Mouse (Mus musculus) stomach, embryonic 15.5 days (tissue): ENCODE measurements at regions not wholly inside any gene's neighbourhood (a gene's known extent, or its start where the extent isn't known, plus 50 kb on each side); places are given as distances from the start of the nearest gene placed in this dataset.

Experiments used
- ATAC-seq: fragments of 200-750 bp; cut with Nextera tagmentation; 2 replicates; pipeline ENCODE4 v1.8.0; 2017; ENCODE audit warnings: low read depth, moderate number of reproducible peaks, moderate TSS enrichment; ENCODE audit not compliant: insufficient read depth, low FRiP score
- H3K27ac ChIP-seq: fragments of 300-500 bp; sonication (generic); 2 replicates; pipeline ENCODE4 v1.5.1; 2015; ENCODE audit warnings: mild to moderate bottlenecking, inconsistent platforms
- H3K27me3 ChIP-seq: fragments of 300-500 bp; sonication (generic); replicated peaks from 2 replicates; pipeline ENCODE4 v1.6.1; 2015; ENCODE audit warnings: inconsistent platforms
- H3K36me3 ChIP-seq: fragments of 300-500 bp; sonication (generic); 2 replicates; pipeline ENCODE4 v1.6.1; 2015; ENCODE audit warnings: inconsistent platforms
- H3K4me1 ChIP-seq: fragments of 300-500 bp; sonication (generic); 2 replicates; pipeline ENCODE4 v1.6.1; 2015; ENCODE audit warnings: inconsistent platforms
- H3K4me2 ChIP-seq: fragments of 300-500 bp; sonication (generic); 2 replicates; pipeline ENCODE4 v1.6.1; 2015; ENCODE audit warnings: mild to moderate bottlenecking, inconsistent platforms
- H3K4me3 ChIP-seq: fragments of 300-500 bp; sonication (generic); replicated peaks from 2 replicates; pipeline ENCODE4 v1.5.1; 2015; ENCODE audit warnings: inconsistent platforms
- H3K9ac ChIP-seq: fragments of 300-500 bp; sonication (generic); 2 replicates; pipeline ENCODE4 v1.6.1; 2015; ENCODE audit warnings: inconsistent platforms
- H3K9me3 ChIP-seq: fragments of 300-500 bp; sonication (generic); 2 replicates; pipeline ENCODE4 v1.6.1; 2016; ENCODE audit warnings: inconsistent platforms
- WGBS: fragments of 180-500 bp; shearing (Covaris S2); methylation state at CpG from one replicate; pipeline ENCODE4 v1.1.7; 2015; 5-methylcytosine and 5-hydroxymethylcytosine counted together

DNA sequence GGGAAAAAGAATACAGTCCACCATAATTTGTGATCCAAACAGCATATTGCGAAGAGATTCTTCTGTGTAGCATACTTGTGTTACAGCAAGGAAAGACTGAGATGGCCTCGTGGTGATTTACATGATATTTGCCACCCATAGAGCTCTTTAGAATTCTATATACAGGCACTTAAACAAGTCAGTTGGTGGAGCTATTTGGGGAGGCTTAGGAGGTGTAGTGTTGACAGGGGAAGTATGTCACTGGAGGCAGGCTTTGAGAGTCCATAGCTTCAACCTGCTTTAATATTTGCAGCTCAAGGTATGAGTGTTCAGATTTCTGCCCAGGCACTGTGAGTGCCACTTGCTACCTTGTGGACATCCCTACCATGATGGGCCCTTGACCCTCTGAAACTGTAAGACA lies 187.3 kb downstream of the Ostf1 start:
- Histone ChIP-seq H3K4me2 (no peak overlapping the region), H3K27me3 (no peaks in the 10 kb centered on the region), H3K4me3 (no peak overlapping the region), H3K4me1 (no peaks in the 10 kb centered on the region), H3K36me3 (no peaks in the 10 kb centered on the region), H3K9ac (no peak overlapping the region), H3K27ac (no peak overlapping the region), H3K9me3 (no peaks in the 10 kb centered on the region)
- no peak for ATAC-seq
- 70% methylated on average over 2 of the region's 2 CpGs for WGBS

DNA sequence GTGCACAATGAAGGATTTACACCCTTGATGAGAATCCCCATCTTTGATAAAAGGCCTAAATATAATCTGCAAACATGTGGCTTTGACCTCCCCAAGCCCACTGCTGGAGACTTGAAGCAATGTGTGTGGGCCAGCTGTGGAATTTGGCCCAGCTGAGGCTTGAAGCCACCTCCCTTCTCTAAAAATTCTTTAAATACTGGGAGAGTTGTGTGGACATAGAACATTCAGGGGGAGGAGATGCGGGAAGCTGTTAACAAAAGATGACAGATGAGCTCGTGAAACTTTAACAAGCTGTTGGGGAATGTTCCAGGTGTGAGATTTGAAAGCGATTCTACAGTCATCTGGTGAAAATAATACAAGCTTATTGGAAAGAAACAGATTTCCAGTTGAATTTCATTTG lies 195.3 kb downstream of the Ostf1 start:
- H3K4me2 ChIP-seq: no peak overlapping the region
- H3K9ac ChIP-seq: no peak overlapping the region
- no peaks in the 10 kb centered on the region for H3K27me3 ChIP-seq
- no peaks in the 10 kb centered on the region for H3K36me3 ChIP-seq
- ATAC-seq: no peak
- H3K4me1 ChIP-seq: no peaks in the 10 kb centered on the region
- H3K4me3 ChIP-seq: no peak overlapping the region
- H3K9me3 ChIP-seq: no peaks in the 10 kb centered on the region
- WGBS: 14% methylated on average over 3 of the region's 3 CpGs
- no peak overlapping the region for H3K27ac ChIP-seq

DNA sequence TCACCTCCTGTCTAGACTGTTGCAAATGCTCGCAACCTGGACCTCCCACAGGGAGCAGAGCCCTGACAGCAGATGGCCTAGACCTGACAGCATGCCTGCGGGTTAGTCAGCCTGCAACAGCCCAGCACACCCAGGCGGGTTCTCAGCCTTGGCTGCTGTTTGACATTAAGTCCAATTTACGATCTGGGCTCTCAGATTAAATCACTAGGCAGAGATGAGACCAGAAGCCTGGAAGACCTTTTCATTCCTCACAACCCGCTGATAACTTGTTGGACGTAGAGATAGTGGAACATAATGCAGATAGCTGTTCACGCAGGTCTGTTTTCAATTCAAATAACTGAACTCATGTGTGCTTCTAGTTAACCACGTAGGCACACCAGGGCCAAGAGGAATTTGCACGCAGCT lies 211.2 kb downstream of the Ostf1 start:
- ATAC-seq: no peak
- H3K9ac ChIP-seq: no peak overlapping the region
- H3K4me3 ChIP-seq: no peak overlapping the region
- no peak overlapping the region for H3K4me2 ChIP-seq
- H3K9me3 ChIP-seq: no peaks in the 10 kb centered on the region
- 47% methylated on average over 9 of the region's 9 CpGs for WGBS
- H3K36me3 ChIP-seq: no peaks in the 10 kb centered on the region
- H3K27ac ChIP-seq: no peak overlapping the region
- H3K27me3 ChIP-seq: no peaks in the 10 kb centered on the region
- no peaks in the 10 kb centered on the region for H3K4me1 ChIP-seq

DNA sequence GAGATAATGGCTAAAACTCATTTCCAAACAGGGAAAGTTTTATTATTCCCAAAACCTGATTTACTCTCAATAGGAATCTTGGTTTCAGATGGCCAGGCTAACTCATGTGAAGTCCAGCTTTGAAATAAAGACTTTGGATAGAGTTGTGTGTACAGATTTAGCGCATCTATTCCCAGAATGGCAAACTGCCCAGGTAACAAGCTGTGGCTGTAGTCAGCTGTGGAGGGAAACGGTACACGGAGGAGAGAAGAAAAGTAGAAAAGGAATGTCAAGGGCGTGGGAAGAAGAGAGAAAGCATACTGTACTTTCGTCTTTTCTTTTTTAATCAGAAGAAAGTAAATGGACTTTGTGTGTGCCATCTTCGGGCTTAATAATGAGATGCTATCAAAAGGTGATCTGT lies 213.1 kb downstream of the Ostf1 start:
- Histone ChIP-seq H3K36me3 (no peaks in the 10 kb centered on the region), H3K4me3 (no peak overlapping the region), H3K27me3 (no peaks in the 10 kb centered on the region), H3K4me1 (no peaks in the 10 kb centered on the region), H3K27ac (no peak overlapping the region), H3K4me2 (no peak overlapping the region), H3K9me3 (no peaks in the 10 kb centered on the region), H3K9ac (no peak overlapping the region)
- 71% methylated on average over 6 of the region's 6 CpGs for WGBS
- ATAC-seq: no peak

DNA sequence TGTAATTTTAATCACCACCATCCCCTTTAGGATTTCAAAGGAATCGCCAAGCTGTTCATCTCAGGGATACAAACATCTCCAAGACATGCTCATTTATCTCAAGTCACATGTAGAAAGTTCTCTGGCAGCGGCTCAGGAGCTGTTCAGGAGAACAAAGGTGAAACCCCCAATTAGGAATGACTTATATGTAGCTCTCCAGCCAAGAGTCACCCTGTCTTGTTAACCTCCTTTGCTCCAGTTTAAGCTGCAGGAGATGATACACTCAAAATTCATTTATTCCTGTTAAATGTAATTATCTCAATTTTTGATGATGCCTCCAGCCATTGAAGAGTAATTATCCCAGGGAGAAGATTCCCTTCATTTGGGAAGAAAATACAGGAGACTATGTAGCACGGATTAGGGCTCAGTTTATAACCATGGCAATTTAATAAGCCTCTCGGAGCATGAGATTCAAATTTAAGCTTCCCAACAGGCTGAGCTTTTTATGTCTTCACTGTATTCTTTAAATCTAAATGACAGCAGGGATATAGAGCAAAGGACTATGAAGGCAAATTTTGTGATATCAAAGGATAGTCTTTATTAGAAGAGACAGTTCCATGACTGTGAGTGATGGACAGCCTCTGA lies 254.0 kb downstream of the Ostf1 start:
- Histone ChIP-seq H3K27me3 (no peaks in the 10 kb centered on the region), H3K36me3 (no peaks in the 10 kb centered on the region), H3K4me2 (no peak overlapping the region), H3K27ac (no peak overlapping the region), H3K9me3 (no peaks in the 10 kb centered on the region), H3K4me3 (no peak overlapping the region), H3K4me1 (no peaks in the 10 kb centered on the region), H3K9ac (no peak overlapping the region)
- WGBS: 57% methylated on average over 4 of the region's 4 CpGs
- no peak for ATAC-seq

DNA sequence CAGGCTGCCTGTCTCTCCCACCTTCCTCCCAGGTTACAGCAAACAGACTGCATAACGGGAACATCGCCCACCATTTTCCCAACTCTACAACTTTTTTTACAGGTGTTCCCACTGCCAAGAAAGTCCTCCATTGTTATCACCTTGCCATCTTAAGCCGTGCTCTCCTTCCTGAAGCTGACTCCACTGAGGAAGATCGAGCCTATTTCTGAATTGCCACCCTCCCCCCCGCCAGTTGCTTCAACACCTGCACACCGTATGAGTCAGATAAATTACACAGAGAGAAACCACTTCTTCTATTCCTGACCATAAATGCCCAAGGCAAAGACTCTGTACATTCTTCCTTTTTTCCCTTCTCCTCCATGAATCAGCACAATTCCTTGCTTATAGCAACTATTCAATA lies 263.0 kb downstream of the Ostf1 start:
- WGBS: 88% methylated on average over 6 of the region's 6 CpGs

DNA sequence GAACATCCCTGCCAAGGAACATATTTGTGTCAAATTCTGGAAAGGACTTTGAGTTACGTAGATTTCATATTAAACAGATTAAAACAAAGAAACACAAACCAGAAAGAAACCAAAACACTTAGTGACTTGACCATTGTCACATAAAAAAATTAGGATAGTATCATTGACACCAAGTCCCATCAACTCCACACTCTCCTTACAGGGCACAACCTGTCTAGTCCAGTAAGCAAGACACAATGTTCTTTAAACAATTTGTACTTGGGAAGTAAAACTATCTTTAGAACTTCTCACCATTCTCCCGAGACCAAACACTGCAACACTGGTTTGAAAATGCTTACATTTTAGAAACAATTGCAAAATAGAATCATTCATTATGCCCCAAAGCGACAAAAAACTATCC lies 277.7 kb downstream of the Ostf1 start:
- no peaks in the 10 kb centered on the region for H3K36me3 ChIP-seq
- H3K27ac ChIP-seq: no peak overlapping the region
- no peak overlapping the region for H3K4me2 ChIP-seq
- ATAC-seq: no peak
- no peak overlapping the region for H3K9ac ChIP-seq
- H3K27me3 ChIP-seq: no peaks in the 10 kb centered on the region
- H3K9me3 ChIP-seq: no peaks in the 10 kb centered on the region
- no peaks in the 10 kb centered on the region for H3K4me1 ChIP-seq
- H3K4me3 ChIP-seq: no peak overlapping the region
- 74% methylated on average over 3 of the region's 3 CpGs for WGBS

More for the DNA sequence above, 263.0 kb downstream of the Ostf1 start:
- no peaks in the 10 kb centered on the region for H3K9me3 ChIP-seq
- H3K27me3 ChIP-seq: no peaks in the 10 kb centered on the region
- no peak overlapping the region for H3K27ac ChIP-seq
- H3K4me2 ChIP-seq: no peak overlapping the region
- no peak for ATAC-seq
- no peak overlapping the region for H3K4me3 ChIP-seq
- no peaks in the 10 kb centered on the region for H3K4me1 ChIP-seq
- H3K36me3 ChIP-seq: no peaks in the 10 kb centered on the region
- no peak overlapping the region for H3K9ac ChIP-seq

DNA sequence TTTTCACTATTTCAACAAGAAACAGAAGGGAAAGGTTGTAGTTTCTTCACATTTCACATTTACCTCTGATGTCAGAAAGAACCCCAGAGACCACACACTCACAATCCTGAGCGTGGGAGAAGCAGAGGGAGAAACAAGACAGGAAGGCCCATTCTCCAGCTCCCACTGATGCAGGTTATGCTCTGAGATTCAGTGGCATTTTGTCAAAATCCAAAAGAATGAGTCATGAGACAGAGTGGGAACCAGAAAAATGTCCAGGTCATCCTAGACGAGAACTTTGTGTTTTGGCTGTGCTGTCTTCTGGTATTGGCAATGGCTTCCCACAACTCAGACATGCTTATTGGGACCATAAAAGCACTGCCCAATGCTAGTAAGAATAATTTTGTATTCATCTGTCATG lies 285.9 kb downstream of the Ostf1 start:
- Histone ChIP-seq H3K36me3 (no peaks in the 10 kb centered on the region), H3K27ac (no peak overlapping the region), H3K4me3 (no peak overlapping the region), H3K4me1 (no peaks in the 10 kb centered on the region), H3K9ac (no peak overlapping the region), H3K4me2 (no peak overlapping the region), H3K27me3 (no peaks in the 10 kb centered on the region), H3K9me3 (no peaks in the 10 kb centered on the region)
- ATAC-seq: no peak
- WGBS: 80% methylated on average over 2 of the region's 2 CpGs

DNA sequence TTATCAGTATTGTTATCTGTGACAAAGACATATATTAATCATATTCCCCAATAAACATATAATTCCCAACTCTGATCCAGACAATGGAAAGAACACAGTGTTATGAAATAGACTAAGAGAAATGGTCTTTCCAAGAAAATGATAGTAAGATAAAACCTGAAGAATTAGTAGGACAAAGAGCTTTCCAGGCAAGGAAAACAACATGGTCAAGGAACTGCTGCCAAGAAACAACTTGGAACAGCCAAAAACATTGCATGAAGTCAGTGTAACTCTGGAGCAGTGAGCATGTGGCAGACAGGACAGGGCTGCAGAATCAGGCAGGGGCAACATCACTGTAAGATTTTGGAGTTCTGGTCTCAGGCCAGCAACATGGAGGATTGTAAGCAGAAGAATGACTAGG lies 288.0 kb downstream of the Ostf1 start:
- Histone ChIP-seq H3K27me3 (no peaks in the 10 kb centered on the region), H3K9me3 (no peaks in the 10 kb centered on the region), H3K4me1 (no peaks in the 10 kb centered on the region), H3K4me2 (no peak overlapping the region), H3K9ac (no peak overlapping the region), H3K4me3 (no peak overlapping the region), H3K36me3 (no peaks in the 10 kb centered on the region), H3K27ac (no peak overlapping the region)
- no peak for ATAC-seq

DNA sequence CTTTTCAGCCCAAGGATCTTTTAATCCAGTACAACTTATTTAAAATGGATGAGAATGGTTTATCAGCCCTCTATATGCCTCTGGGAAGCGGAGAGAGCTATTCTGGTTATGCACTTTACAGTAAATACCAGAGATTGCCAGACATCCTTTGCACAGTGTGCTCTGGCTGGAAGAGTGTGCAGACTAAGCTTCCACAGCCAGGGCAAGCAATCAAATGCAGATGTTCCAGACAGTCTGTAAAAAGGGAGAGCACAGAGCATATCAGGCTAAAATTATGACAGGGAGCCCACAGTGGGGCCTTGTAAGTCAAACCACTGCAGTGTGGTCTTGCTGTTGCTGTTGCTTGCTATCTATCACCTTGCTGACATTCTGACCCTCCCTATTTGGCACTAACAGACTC lies 288.6 kb downstream of the Ostf1 start:
- Histone ChIP-seq H3K9ac (no peak overlapping the region), H3K27ac (no peak overlapping the region), H3K4me2 (no peak overlapping the region), H3K4me3 (no peak overlapping the region), H3K36me3 (no peaks in the 10 kb centered on the region), H3K4me1 (no peaks in the 10 kb centered on the region), H3K9me3 (no peaks in the 10 kb centered on the region), H3K27me3 (no peaks in the 10 kb centered on the region)
- WGBS: 65% methylated on average over 1 of the region's 1 CpGs
- no peak for ATAC-seq

DNA sequence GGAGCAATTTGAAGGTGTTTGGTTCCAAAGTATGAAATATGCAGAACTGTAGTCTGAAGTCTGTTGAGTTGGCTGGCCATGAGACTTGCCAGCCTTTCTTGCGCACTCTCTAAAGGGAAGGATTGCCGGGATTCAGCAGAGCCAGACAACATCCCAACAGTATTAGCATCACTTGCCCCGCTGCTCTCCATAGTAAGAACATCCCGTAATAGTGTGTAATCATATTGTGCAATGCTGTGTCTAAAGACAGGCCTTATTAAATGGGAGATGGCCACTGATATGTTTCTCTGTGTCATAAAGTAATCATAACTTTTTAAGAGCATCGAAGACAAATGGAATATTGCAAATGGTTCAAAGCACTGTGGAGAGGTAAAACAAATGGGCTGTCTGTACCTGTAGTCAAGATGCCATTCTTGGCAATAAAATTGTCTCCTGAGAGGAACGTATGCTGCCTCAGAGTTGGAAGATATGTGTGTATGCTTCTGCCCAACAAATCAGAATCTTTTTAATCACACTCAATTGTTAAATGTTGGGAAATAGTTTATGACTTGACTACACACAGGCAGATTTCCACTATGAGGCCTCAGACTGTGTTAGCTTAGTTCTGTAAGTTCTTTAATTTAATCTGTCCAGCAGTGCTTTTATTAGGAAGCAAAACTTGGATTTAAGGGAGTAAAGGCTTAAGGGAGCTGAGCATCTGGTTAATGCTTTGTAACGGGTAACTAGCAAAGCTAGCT lies 293.6 kb downstream of the Ostf1 start:
- Histone ChIP-seq H3K27me3 (no peaks in the 10 kb centered on the region), H3K9ac (no peak overlapping the region), H3K27ac (no peak overlapping the region), H3K9me3 (no peaks in the 10 kb centered on the region), H3K36me3 (no peaks in the 10 kb centered on the region), H3K4me2 (no peak overlapping the region), H3K4me3 (no peak overlapping the region), H3K4me1 (no peaks in the 10 kb centered on the region)
- WGBS: 90% methylated on average over 7 of the region's 7 CpGs
- no peak for ATAC-seq

DNA sequence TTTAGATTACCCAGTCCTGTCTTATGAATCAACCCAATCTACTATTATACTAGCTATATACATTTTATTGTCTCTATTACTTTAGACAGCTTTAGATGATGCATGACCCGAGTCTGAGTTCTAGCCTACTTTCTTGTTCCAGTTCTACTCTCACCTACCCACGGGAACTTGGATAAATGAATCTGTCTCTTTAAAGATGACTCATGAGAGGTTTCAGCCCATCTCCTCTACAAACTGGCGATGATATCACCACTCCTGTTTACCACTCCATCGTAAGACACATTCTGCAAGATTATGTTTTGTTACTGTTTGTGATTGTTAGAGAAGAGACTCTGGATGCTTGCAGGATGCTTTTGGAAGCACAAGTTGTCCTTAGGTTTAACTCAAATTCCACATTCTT lies 295.0 kb downstream of the Ostf1 start:
- Histone ChIP-seq H3K27me3 (no peaks in the 10 kb centered on the region), H3K4me3 (no peak overlapping the region), H3K36me3 (no peaks in the 10 kb centered on the region), H3K27ac (no peak overlapping the region), H3K4me1 (no peaks in the 10 kb centered on the region), H3K4me2 (no peak overlapping the region), H3K9me3 (no peaks in the 10 kb centered on the region), H3K9ac (no peak overlapping the region)
- WGBS: 73% methylated on average over 4 of the region's 4 CpGs
- ATAC-seq: no peak

DNA sequence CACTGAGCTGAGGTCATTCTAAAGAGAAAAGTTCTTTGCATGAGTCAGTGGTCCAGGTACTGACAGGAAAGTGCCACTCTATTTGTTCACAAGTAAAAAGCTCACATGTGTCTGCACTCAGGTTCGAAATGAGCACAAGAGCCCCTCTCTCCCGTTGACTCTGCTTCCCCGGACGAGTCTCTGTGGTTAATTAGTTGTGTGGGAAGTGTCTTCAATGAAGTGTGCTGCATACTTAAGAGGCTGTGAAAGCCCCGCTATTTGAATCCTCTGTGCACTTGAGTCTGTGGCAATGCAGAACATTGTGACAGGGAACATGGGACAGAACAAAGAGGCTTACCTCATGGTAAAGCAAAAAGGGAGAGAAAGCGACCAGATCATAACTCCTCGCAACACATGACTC lies 297.0 kb downstream of the Ostf1 start:
- WGBS: 66% methylated on average over 7 of the region's 7 CpGs
- no peak overlapping the region for H3K4me2 ChIP-seq
- no peaks in the 10 kb centered on the region for H3K9me3 ChIP-seq
- no peaks in the 10 kb centered on the region for H3K4me1 ChIP-seq
- no peaks in the 10 kb centered on the region for H3K27me3 ChIP-seq
- ATAC-seq: no peak
- H3K9ac ChIP-seq: no peak overlapping the region
- no peak overlapping the region for H3K4me3 ChIP-seq
- no peak overlapping the region for H3K27ac ChIP-seq
- H3K36me3 ChIP-seq: no peaks in the 10 kb centered on the region
